Mouse (Mus musculus) skeletal muscle tissue, adult 2 months (tissue): Measurements from ENCODE around the gene Ss18l2.
A peak's percentile ranks its signal among the peaks of the same experiment; 100 is the strongest.

Experiments used
- DNase-seq: peaks from one replicate; pipeline ENCODE4 v3.0.0-alpha.2; 2012; ENCODE audit warnings: low read depth, low spot score

Ss18l2 gene

GRCm38 (mm10) chr9:121704261-121704645, 5.9 kb upstream of the Ss18l2 start:
- DNase-seq = no peak

- peak; percentile 91 for DNase-seq
Measured at GRCm38 (mm10) chr9:121704646-121705625, 5.2 kb upstream of the Ss18l2 start, which contains the start of gene Sec22c. Gene Sec22c (minus strand): TSS chr9:121705490.

- DNase-seq = no peak
Measured at GRCm38 (mm10) chr9:121706029-121706675, 4.0 kb upstream of the Ss18l2 start.

GRCm38 (mm10) chr9:121707801-121708200, 2.3 kb upstream of the Ss18l2 start:
- DNase-seq = no peak

- DNase-seq = no peak
Measured at GRCm38 (mm10) chr9:121708506-121709486, 1.3 kb upstream of the Ss18l2 start.

- DNase-seq = no peak
Measured at GRCm38 (mm10) chr9:121710584-121710975, 451 bp downstream of the Ss18l2 start.

GRCm38 (mm10) chr9:121717048-121717447, 6.9 kb downstream of the Ss18l2 start:
- DNase-seq = no peak

GRCm38 (mm10) chr9:121718070-121718705, 8.1 kb downstream of the Ss18l2 start:
- no peak for DNase-seq

- peak; percentile 99 for DNase-seq
Measured at GRCm38 (mm10) chr9:121718792-121719318, 8.7 kb downstream of the Ss18l2 start, which contains the start of gene Nktr. Gene Nktr (plus strand): TSS chr9:121719169.

GRCm38 (mm10) chr9:121719347-121720331, 9.5 kb downstream of the Ss18l2 start:
- peak; percentile 59 for DNase-seq

GRCm38 (mm10) chr9:121740490-121740889, 30.4 kb downstream of the Ss18l2 start:
- DNase-seq = no peak

- no peak for DNase-seq
Measured at GRCm38 (mm10) chr9:121741168-121741567, 31.0 kb downstream of the Ss18l2 start.

GRCm38 (mm10) chr9:121744051-121744450, 33.9 kb downstream of the Ss18l2 start:
- no peak for DNase-seq

GRCm38 (mm10) chr9:121752774-121753173, 42.6 kb downstream of the Ss18l2 start:
- DNase-seq = no peak

- DNase-seq = no peak
Measured at GRCm38 (mm10) chr9:121754624-121755023, 44.5 kb downstream of the Ss18l2 start.

GRCm38 (mm10) chr9:121756785-121757184, 46.7 kb downstream of the Ss18l2 start:
- no peak for DNase-seq

GRCm38 (mm10) chr9:121757432-121757831, 47.3 kb downstream of the Ss18l2 start:
- DNase-seq = no peak

GRCm38 (mm10) chr9:121757835-121758814, 48.0 kb downstream of the Ss18l2 start:
- no peak for DNase-seq
